Mouse (Mus musculus): ENCODE data around the gene E330017A01Rik. TPM values are rescaled to one million over a fixed set of nuclear protein-coding genes. Genes with fewer than 3 reads are reported as not detected.

Gene E330017A01Rik
- polyA plus RNA-seq, 1 experiment from 2014 or later: not detected

GRCm38 (mm10) chr16:58658668-58659067 is 20.1 kb upstream of the E330017A01Rik start:
- Histone ChIP-seq H3K9me3 (no peaks in the 10 kb centered on the region), H3K4me2 (no peak overlapping the region), H3K4me1 (no peaks in the 10 kb centered on the region), H3K9ac (no peak overlapping the region), H3K36me3 (no peaks in the 10 kb centered on the region), H3K4me3 (no peak overlapping the region), H3K27ac (no peak overlapping the region), H3K27me3 (no peaks in the 10 kb centered on the region)
- whole genome bisulfite sequencing: 85% methylated on average over 6 of the region's 6 CpGs
- ATAC-seq (ENCODE audit: insufficient number of reproducible peaks, low FRiP score, low TSS enrichment, low read depth): no peak

GRCm38 (mm10) chr16:58656526-58656925 is 18.0 kb upstream of the E330017A01Rik start:
- Histone ChIP-seq H3K9ac (no peak overlapping the region), H3K4me2 (no peak overlapping the region), H3K36me3 (no peaks in the 10 kb centered on the region), H3K9me3 (no peaks in the 10 kb centered on the region), H3K4me1 (no peaks in the 10 kb centered on the region), H3K27ac (no peak overlapping the region), H3K4me3 (no peak overlapping the region), H3K27me3 (no peaks in the 10 kb centered on the region)
- WGBS: 89% methylated on average over 4 of the region's 4 CpGs
- ATAC-seq (ENCODE audit: insufficient number of reproducible peaks, low FRiP score, low TSS enrichment, low read depth): no peak

GRCm38 (mm10) chr16:58655751-58656150 is 17.2 kb upstream of the E330017A01Rik start:
- no peaks in the 10 kb centered on the region for H3K36me3 ChIP-seq
- no peak overlapping the region for H3K4me2 ChIP-seq
- H3K4me1 ChIP-seq: no peaks in the 10 kb centered on the region
- no peaks in the 10 kb centered on the region for H3K9me3 ChIP-seq
- H3K9ac ChIP-seq: no peak overlapping the region
- ATAC-seq (ENCODE audit: insufficient number of reproducible peaks, low FRiP score, low TSS enrichment, low read depth): no peak
- H3K27me3 ChIP-seq: no peaks in the 10 kb centered on the region
- H3K27ac ChIP-seq: no peak overlapping the region
- H3K4me3 ChIP-seq: no peak overlapping the region

- Histone ChIP-seq H3K27ac (no peak overlapping the region), H3K9me3 (no peaks in the 10 kb centered on the region), H3K4me1 (no peaks in the 10 kb centered on the region), H3K27me3 (no peaks in the 10 kb centered on the region), H3K9ac (no peak overlapping the region), H3K36me3 (no peaks in the 10 kb centered on the region), H3K4me2 (no peak overlapping the region), H3K4me3 (no peak overlapping the region)
- WGBS: 92% methylated on average over 10 of the region's 10 CpGs
- no peak for ATAC-seq (ENCODE audit: insufficient number of reproducible peaks, low FRiP score, low TSS enrichment, low read depth)
Observed at GRCm38 (mm10) chr16:58649979-58650378, 11.4 kb upstream of the E330017A01Rik start.

- H3K36me3 ChIP-seq: no peaks in the 10 kb centered on the region
- ATAC-seq (ENCODE audit: insufficient number of reproducible peaks, low FRiP score, low TSS enrichment, low read depth): no peak
- no peak overlapping the region for H3K4me3 ChIP-seq
- H3K27me3 ChIP-seq: no peaks in the 10 kb centered on the region
- H3K4me1 ChIP-seq: no peaks in the 10 kb centered on the region
- WGBS: 68% methylated on average over 7 of the region's 7 CpGs
- no peak overlapping the region for H3K9ac ChIP-seq
- no peak overlapping the region for H3K4me2 ChIP-seq
- H3K27ac ChIP-seq: no peak overlapping the region
- H3K9me3 ChIP-seq: no peaks in the 10 kb centered on the region
Observed at GRCm38 (mm10) chr16:58638016-58638415, 523 bp downstream of the E330017A01Rik start.

DNA sequence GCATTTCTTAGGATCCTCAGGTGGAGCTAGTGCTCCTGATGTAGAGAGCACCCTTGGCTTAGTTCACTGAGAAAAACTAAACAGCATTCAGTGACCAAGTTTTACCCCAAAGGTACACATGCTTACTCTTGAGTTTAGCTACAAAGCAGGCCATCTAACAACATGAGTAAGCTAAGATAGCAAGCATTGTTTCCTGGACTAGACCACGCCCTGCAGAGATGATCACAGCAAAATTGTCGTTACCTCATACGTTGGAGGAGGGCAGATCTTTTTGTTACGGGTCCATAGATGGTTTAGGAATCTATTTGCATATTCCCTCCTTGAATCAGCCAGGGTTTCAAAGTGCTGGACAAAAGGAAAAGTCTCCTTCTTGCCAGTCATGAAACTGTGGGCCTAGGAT is 1.1 kb downstream of the E330017A01Rik start:
- Histone ChIP-seq H3K4me3 (no peak overlapping the region), H3K4me1 (no peaks in the 10 kb centered on the region), H3K9ac (no peak overlapping the region), H3K27ac (no peak overlapping the region), H3K4me2 (no peak overlapping the region), H3K27me3 (no peaks in the 10 kb centered on the region), H3K9me3 (no peaks in the 10 kb centered on the region), H3K36me3 (no peaks in the 10 kb centered on the region)
- ATAC-seq (ENCODE audit: insufficient number of reproducible peaks, low FRiP score, low TSS enrichment, low read depth): no peak
- 69% methylated on average over 4 of the region's 4 CpGs for WGBS

DNA sequence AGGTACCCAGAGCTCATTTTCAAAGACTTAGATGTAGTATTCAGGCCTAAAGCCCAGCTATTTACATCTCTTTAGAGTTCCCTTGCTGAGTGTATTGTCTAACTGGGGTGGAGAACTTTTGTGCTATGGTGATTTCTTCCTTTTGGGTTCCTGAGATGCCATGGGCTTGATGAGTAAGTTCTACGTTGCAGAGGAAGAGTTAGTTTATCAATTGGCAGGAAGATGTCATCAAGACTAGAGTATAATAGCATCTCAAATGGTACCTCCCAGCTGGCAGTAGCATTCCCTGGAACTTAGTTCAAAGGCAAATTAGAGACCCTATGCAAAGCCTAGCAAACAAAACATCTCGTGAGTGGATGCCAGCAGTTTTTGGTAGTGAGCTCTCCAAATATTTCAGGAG is 2.7 kb downstream of the E330017A01Rik start:
- no peak overlapping the region for H3K4me2 ChIP-seq
- no peak for ATAC-seq (ENCODE audit: insufficient number of reproducible peaks, low FRiP score, low TSS enrichment, low read depth)
- no peaks in the 10 kb centered on the region for H3K4me1 ChIP-seq
- no peaks in the 10 kb centered on the region for H3K36me3 ChIP-seq
- H3K4me3 ChIP-seq: no peak overlapping the region
- no peak overlapping the region for H3K27ac ChIP-seq
- H3K27me3 ChIP-seq: no peaks in the 10 kb centered on the region
- H3K9me3 ChIP-seq: no peaks in the 10 kb centered on the region
- H3K9ac ChIP-seq: no peak overlapping the region
- WGBS: 68% methylated on average over 2 of the region's 2 CpGs

DNA sequence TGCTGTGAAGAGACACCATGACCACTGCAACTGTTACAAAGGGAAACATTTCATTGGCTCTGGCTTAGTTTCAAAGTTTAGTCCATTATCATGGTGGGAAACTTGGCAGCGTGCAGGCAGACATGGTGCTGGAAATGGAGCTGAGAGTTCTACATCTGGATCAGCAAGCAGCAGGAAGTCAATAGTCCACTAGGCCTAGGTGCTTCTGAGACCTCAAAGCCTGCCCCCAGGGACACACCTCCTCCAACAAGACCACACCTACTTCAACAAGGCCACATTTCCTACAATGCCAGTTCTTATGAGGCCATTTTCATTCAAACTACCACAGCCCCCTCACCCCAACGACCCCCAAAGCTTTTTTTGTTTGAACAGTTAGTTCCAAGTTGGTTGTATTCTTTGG is 8.8 kb downstream of the E330017A01Rik start:
- WGBS: 64% methylated on average over 2 of the region's 2 CpGs
- Histone ChIP-seq H3K36me3 (no peaks in the 10 kb centered on the region), H3K4me3 (no peak overlapping the region), H3K27ac (no peak overlapping the region), H3K9me3 (no peaks in the 10 kb centered on the region), H3K27me3 (no peaks in the 10 kb centered on the region), H3K4me2 (no peak overlapping the region), H3K9ac (no peak overlapping the region), H3K4me1 (no peaks in the 10 kb centered on the region)
- no peak for ATAC-seq (ENCODE audit: insufficient number of reproducible peaks, low FRiP score, low TSS enrichment, low read depth)

DNA sequence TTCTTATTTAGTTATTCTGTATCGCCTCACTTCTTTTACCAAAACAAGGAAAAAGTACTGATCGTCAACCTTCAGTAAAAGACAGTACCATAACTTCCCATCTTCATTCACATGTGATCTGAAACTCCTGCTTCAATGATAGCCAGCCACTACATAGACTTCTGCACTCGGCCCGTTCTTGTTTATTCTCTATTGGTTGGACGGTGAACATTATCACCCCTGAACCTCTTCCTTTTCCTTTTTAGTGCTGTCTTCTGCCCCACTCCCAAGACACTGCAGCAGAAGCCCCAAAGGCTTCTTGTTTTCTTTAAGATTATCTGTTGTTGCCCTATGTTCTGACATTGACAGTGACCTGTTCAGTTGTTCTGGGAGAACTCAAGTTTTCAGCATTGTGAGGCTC is 9.6 kb downstream of the E330017A01Rik start:
- H3K9me3 ChIP-seq: no peaks in the 10 kb centered on the region
- ATAC-seq (ENCODE audit: insufficient number of reproducible peaks, low FRiP score, low TSS enrichment, low read depth): no peak
- no peaks in the 10 kb centered on the region for H3K27me3 ChIP-seq
- H3K4me1 ChIP-seq: no peaks in the 10 kb centered on the region
- 93% methylated on average over 5 of the region's 5 CpGs for WGBS
- H3K27ac ChIP-seq: no peak overlapping the region
- H3K4me3 ChIP-seq: no peak overlapping the region
- no peaks in the 10 kb centered on the region for H3K36me3 ChIP-seq
- H3K9ac ChIP-seq: no peak overlapping the region
- no peak overlapping the region for H3K4me2 ChIP-seq

GRCm38 (mm10) chr16:58628336-58628680 is 10.2 kb downstream of the E330017A01Rik start:
- no peak for ATAC-seq (ENCODE audit: insufficient number of reproducible peaks, low FRiP score, low TSS enrichment, low read depth)
- Histone ChIP-seq H3K36me3 (no peaks in the 10 kb centered on the region), H3K9ac (no peak overlapping the region), H3K27ac (no peak overlapping the region), H3K4me2 (no peak overlapping the region), H3K4me3 (no peak overlapping the region), H3K9me3 (no peaks in the 10 kb centered on the region), H3K4me1 (no peaks in the 10 kb centered on the region), H3K27me3 (no peaks in the 10 kb centered on the region)
- 100% methylated on average over 2 of the region's 2 CpGs for WGBS

GRCm38 (mm10) chr16:58627597-58628335 is 10.8 kb downstream of the E330017A01Rik start:
- Histone ChIP-seq H3K27me3 (no peaks in the 10 kb centered on the region), H3K4me1 (0 out of 2 replicates have a peak, but pooled peaks cover 3% of the 10 kb centered on the region), H3K4me2 (no peak overlapping the region), H3K27ac (no peak overlapping the region), H3K36me3 (no peaks in the 10 kb centered on the region), H3K9me3 (no peaks in the 10 kb centered on the region), H3K9ac (no peak overlapping the region), H3K4me3 (no peak overlapping the region)
- 87% methylated on average over 4 of the region's 4 CpGs for WGBS
- ATAC-seq (ENCODE audit: insufficient number of reproducible peaks, low FRiP score, low TSS enrichment, low read depth): no peak

- H3K4me3 ChIP-seq: no peak overlapping the region
- H3K4me2 ChIP-seq: no peak overlapping the region
- ATAC-seq (ENCODE audit: insufficient number of reproducible peaks, low FRiP score, low TSS enrichment, low read depth): no peak
- H3K27ac ChIP-seq: no peak overlapping the region
- WGBS: 79% methylated on average over 6 of the region's 6 CpGs
- no peaks in the 10 kb centered on the region for H3K36me3 ChIP-seq
- H3K4me1 ChIP-seq: 0 out of 2 replicates have a peak, but pooled peaks cover 3% of the 10 kb centered on the region
- no peaks in the 10 kb centered on the region for H3K9me3 ChIP-seq
- no peaks in the 10 kb centered on the region for H3K27me3 ChIP-seq
- no peak overlapping the region for H3K9ac ChIP-seq
Observed at GRCm38 (mm10) chr16:58623944-58624343, 14.6 kb downstream of the E330017A01Rik start.

DNA sequence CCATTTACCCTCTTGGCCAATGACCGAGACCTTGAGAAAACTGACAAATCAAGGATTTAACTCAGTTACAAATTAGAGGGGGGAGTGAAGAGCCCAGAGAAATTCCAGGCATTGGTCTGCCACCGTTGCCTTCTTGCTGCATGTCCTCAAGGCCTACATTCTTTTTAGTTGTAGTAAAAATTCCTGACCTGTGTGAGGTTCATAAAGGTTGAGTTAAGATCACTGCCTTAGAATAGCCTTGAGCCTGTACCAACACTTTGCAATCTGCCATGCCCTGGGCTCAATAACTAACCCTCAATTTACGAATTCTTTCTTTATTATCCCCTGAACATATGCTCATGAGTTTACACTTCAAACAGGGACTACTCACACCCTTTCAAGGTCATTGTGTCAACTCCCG is 15.4 kb downstream of the E330017A01Rik start:
- no peaks in the 10 kb centered on the region for H3K27me3 ChIP-seq
- no peak overlapping the region for H3K4me2 ChIP-seq
- 0 out of 2 replicates have a peak, but pooled peaks cover 3% of the 10 kb centered on the region for H3K4me1 ChIP-seq
- no peak for ATAC-seq (ENCODE audit: insufficient number of reproducible peaks, low FRiP score, low TSS enrichment, low read depth)
- no peaks in the 10 kb centered on the region for H3K36me3 ChIP-seq
- no peak overlapping the region for H3K4me3 ChIP-seq
- H3K9me3 ChIP-seq: no peaks in the 10 kb centered on the region
- no peak overlapping the region for H3K27ac ChIP-seq
- no peak overlapping the region for H3K9ac ChIP-seq
- WGBS: 32% methylated on average over 4 of the region's 4 CpGs

Data from limb, embryonic 15.5 days (tissue).